Mouse (Mus musculus): ENCODE measurements around the gene Ssna1.

DNA sequence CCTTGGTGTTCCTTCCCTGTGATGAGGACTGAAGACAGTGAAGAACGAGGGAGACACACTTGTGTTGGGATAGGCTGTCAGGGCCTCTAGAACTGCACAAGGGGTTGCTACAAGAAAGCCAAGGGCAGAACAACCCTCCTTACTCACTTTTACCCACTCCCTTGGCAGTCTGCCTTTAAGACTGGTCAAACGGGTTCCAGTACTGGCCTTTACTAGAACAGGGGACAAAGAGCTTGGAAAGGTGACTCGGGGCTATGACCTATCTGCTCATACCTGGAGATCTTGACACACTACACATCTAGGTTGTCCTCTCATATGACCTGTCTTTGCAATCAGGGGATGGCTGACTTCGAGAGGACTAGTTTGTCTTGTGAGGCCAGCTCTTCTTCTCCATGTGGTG is 34.7 kb downstream of the Ssna1 start:
- TF ChIP-seq CTCF (IDR thresholded peaks at IDR 0.05; ENCODE audit: borderline replicate concordance, insufficient read depth, low read depth, low read length): no peak
- TF ChIP-seq POLR2A (IDR thresholded peaks at IDR 0.05; ENCODE audit: borderline replicate concordance, insufficient read depth, low read length): no peak

Data from cerebellum, adult 2 months (tissue).